Mouse (Mus musculus) G1E-ER4 (cell line): ENCODE data around the gene Med12. TPM values are rescaled to one million over a fixed set of nuclear protein-coding genes. Genes with fewer than 3 reads are reported as not detected.

Experiments used
- GATA1 ChIP-seq: IDR thresholded peaks from one replicate; pipeline ENCODE4 v1.8.0; 2012; ENCODE audit warnings: low read length, inconsistent platforms
- polyA plus RNA-seq: library from polyadenylated mRNA; stranded (reverse); fragments of >175 nt; gene quantifications from 2 replicates; pipeline ENCODE4 v1.2.3, GENCODE M21; 2012

The Med12 gene
- polyA plus RNA-seq = 37.1 and 81.7 TPM in 2 replicates

DNA sequence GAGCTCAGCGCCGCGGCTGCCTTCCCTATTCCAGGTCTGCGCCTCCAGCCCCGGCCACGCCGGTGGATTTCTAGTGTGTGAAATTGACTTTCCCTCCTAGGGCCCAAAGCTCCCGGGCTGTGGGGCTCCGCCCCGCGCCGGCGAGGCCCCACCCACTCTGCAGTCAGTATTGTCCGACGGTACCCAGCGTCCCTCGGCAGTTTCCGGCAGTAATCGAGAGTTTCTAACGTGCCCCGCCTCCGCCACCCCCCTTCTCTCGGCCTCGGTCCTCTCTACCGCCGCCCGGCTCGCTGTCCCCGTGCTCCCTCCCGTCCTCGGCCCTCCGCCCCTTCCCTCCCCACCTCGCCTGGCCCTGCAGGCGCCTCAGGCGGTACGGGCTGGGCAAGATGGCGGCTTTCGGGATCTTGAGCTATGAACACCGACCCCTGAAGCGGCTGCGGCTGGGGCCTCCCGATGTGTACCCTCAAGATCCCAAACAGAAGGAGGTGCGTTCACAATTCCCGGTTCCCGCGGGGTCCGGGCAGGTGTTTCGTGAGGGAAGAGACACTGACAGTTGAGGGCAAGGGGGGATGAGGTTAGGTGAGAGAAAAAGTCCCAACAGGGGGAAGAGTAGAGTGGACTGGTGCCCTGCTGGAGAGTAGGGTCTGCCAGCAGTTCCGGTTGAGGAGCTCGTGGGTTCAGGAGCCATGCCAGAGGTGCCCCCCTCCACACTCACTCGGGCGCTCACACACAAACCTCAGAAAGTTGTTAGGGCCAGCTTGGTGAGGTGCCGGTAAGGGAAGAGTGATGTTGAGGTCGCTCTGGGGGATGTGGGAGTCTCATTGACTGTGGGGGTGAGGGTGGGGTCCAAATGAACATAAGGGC is at the start of gene Med12:
TSS of gene Med12 (plus strand) at position 156 of the 864 bp plus-strand sequence.
- TF ChIP-seq GATA1 = no peak

DNA sequence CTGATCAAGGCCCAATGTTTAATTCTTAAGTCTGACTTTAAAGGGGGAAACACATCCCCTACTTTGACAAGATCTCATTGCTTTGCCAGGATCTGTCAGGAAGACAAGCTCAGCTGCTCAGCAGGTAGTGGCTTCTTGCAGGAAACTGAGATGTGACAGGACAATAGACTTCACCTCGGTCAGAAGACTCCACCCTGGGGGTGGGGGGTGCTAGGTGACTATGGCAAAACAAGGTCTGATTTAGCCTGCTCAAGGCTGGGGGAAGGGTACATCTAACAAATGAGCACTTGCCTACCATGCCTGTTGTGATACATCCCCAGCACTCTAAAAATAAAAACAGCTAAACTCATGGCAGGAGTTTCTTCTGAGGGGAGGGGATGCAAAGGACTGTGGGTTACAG is 28.8 kb upstream of the Med12 start:
- no peak for TF ChIP-seq GATA1

DNA sequence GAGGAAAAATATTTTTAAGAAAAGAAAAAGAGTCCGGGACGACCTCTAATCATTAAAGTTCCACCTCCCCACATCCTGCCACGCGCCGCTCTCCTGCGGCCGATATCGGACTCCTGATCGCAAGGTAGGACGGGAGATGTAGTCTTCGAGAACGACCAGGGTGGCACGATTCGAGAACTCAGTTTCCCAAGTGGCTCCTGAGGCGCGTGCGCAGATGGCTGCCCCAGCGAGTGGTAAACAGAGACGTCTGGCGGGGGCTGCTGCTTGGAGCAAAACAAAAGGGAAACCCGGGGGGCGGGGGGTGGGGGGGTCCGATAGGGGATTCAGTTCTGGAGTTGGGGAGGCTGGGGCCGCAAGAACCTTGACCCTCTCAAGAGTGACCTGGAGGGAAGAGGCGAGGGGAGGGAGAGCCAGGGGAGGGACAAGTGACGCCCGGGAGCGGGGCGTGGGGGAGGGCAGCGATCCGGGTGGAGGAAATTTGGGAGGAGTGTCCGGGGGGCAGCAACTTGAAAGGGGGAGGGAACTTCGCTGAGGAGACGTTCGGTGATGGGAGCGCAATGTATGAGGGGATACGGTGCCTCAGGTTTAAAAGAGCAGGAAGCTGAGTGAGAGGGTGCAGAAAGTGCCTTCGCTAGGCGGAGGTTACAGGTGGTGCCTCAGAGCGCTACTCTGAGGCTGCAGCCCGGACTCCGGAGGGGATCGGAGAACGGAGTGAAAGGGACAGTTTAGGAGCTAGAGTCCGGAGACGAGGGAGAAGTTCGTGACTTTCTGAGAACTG is 19.7 kb upstream of the Med12 start, which contains the start of gene Foxo4:
TSS of gene Foxo4 (plus strand) at position 577 of the 778 bp plus-strand sequence.
- no peak for TF ChIP-seq GATA1

DNA sequence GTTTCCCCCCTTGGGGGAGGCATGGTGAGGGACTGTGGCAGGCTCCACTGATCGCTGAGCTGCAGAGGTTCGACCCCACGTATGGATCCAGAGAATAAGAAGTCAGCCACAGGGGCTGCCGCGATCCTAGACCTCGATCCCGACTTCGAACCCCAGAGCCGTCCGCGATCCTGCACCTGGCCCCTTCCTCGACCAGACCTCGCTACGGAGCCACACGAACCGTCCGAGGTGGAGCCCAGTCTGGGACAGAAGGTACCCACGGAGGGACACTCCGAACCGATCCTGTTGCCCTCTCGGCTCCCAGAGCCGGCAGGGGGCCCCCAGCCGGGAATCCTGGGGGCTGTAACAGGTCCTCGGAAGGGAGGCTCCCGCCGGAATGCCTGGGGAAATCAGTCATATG is 19.1 kb upstream of the Med12 start:
- TF ChIP-seq GATA1 = no peak

DNA sequence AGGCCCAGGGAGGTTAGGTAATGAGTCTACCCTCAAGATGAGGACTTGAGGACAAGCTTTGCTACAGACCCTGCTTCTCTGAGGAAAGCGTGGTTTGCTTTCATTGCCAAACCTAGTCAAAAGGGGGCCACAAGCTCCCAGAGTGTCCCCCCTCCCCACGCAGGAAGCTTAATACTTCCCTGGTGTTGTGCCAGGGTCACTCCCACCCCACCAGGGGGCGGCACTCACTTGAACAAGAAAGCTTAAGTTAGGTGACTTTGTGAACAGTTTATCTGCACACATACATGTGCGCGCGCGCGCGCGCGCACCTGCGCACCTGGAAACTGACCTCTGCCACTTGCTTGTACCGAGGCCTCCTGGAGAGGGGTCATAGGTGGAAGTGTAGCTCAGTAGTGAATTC is 17.2 kb upstream of the Med12 start:
- no peak for TF ChIP-seq GATA1

DNA sequence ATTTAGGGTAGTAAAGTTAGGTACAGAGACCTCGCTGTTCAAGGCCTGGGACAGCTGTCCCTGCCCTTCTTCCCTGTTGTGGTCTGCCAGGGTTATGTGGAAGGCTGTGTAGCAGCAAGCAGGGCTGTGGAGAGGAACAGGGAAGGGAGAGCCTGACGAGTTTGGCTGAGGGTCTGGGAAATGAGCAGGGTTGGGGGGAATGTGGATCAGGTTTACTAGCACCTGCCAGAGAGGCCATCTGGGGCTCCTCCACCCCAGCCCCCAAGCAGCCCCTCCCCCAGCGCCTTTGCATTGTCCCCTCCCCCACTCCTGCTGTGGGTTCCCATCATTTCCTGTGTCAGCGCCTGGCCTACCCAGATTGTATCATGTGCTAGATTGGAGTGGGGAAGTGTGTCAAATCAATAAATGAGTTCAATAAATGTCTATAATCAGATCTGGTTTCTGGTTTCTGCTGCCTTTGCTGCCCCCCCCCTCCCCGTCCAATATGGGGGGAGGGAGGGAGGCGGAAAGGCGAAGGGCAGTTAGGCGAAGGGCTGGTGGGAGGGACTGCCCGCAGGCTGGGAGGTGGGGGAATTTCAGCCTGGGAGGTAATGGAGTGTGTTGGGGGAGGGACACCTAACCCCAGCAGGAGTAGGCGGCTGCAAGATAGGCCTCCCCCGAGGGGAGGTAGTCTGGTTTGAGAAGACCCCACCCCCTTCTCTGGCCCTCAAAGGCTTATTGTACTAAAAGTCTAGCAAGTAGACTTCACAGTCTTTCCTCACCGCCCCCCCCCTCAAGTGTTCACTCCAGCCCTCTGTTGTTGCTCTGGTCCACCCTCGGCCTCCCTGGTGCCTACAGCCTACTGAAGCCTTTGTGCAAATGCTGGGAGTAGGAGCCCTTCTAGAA is 13.1 kb upstream of the Med12 start:
- TF ChIP-seq GATA1 = peak; percentile 18

DNA sequence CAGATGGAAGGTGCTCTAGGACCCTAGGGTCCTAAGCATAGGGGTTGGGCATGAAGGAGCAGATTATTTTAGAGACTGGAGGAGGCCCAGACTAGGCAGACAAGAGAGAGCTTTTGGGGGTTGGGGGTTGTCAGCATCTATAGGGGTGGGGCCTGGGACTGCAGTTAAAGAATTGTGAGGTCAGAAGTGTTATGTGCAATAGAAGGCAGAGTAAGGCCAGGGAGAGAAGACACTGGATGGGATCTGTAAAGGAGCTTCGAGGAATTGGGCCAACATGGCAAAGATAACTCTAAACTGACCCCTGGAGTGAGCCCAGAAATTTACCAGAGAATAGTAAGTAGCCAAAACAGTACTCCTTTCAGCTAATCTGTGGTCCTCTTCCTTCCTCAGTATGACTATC is 9.9 kb upstream of the Med12 start, which contains the start of gene Gm614:
TSS of gene Gm614 (minus strand) at position 101 of the 400 bp plus-strand sequence.
- no peak for TF ChIP-seq GATA1

DNA sequence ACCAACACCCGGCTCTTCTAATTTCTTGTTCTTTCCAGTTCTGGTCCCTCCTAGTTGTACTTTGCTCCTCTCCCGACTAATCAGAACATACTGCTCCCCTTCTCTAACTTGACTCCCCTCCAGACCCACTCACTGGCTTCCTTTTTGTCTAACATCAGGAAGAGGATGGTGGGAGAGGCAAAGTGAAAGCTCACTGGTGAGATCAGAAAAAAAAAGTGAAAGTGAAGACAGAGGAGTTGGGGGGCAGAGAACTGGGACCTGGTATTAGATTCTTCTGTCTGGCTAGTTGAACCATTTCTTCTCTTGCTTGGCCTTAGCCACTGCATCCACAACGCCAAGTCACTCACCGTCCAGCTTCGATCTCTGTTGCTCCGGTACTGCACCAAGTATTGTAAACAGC is 7.2 kb upstream of the Med12 start:
- TF ChIP-seq GATA1 = no peak

DNA sequence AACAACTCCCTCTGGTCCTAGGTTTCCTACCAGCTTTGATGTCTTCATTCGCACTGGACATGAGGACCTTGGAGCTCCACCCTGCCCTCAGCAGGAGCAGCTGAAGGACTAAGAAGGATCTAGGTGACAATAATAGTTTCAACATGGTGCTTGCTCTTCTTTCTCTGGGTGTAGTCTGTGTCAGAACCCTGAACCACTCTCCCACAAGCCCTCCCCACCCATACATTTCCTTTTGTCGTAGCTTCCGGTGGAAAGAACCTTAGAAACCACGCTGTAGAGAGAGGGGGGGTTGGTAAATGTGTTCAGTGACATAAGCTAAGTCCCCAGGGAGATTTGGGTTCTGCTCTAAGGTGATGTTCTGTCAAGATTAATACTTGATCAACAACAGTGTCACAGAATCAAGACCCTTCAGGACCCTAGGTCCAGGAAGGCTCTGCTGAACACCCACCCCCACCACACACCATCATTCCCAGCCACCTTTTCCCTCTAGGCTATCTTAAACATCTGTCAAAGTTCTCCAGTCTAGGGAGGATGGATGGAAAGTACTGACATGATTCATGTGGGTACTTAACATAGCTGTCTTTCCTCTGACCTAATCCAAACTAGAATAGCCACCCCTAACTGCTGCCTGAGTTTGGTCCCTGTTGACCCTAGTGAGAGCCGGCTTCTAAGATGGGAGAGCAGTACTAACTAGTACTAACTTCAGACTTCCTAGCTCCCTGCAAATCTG is 5.6 kb upstream of the Med12 start, which contains the start of gene Il2rg:
TSS of gene Il2rg (minus strand) at position 231 of the 730 bp plus-strand sequence.
- no peak for TF ChIP-seq GATA1

DNA sequence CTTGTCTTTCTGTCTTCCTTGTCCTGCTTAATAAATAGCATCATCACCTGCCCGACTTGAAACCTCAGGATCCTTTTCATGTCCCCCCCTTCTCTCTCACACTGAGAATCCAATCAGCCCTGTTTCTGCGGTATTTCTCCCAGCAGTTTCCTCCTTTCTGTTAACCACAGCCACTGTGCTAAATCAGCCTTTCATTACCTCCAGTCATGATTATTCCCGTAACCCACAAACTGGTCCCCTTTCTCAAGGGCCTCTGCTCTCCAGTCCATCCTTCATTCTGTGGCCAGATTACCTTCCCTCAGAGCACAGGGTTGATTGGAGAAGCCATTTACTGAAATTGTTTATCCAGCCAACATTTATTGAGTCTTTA is 5.1 kb upstream of the Med12 start, which contains the start of gene Gm20489:
TSS of gene Gm20489 (minus strand) at position 269 of the 370 bp plus-strand sequence.
- TF ChIP-seq GATA1 = no peak

DNA sequence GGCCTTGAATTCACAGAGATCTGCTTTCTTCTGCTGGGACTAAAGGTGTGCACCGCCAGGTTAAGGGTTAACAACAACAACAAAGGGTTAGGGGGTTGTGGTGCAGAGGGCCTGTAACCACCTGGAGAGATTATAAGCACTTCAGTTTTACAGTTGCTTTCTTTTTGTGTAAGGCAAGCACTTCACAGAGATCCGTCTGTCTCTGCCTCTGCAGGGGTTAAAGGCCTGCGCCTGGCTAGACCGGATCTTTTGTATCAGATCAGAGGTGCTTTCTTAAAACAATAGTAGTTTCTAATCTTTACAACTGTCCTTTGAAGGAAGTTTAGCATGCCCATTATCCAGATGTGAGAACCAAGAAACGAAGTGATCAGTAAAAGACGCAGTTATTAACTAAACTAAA is 420 bp upstream of the Med12 start:
- TF ChIP-seq GATA1 = no peak

DNA sequence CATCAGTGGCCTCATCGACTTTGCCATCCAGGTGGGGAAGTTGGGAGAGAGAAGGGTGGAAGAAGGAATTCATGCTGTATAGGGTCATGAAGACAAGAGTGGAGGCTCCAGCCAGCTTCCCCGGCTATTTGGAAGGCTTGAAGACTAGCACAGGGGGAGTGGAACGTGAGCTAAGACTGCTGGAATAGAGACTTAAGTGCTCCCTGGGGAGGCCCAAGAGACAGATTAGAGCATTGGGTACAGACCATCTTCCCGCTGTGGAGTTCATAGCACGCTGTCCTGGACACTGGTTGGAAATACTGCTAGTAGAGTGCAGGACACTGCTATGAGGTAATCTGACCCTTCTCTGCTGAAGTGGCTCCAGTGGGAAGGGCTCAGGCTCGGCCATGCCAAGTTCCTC is 9.0 kb downstream of the Med12 start:
- no peak for TF ChIP-seq GATA1

DNA sequence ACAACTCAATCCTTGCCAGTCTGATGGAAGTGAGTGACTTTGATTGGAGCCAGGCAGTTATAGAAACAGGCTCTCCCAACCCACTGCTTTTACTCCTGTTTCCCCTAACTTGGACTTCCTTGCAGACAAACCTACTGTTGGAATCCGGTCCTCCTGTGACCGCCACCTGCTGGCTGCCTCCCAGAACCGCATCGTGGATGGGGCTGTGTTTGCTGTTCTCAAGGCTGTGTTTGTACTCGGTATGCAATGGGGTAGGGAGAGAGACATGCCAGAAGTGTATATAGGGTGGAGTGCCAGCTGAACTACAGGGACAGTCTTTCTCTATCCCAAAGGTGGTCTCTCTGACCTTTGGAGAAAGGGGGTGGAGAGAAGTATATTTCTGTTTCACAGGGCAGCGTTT is 11.7 kb downstream of the Med12 start:
- no peak for TF ChIP-seq GATA1

DNA sequence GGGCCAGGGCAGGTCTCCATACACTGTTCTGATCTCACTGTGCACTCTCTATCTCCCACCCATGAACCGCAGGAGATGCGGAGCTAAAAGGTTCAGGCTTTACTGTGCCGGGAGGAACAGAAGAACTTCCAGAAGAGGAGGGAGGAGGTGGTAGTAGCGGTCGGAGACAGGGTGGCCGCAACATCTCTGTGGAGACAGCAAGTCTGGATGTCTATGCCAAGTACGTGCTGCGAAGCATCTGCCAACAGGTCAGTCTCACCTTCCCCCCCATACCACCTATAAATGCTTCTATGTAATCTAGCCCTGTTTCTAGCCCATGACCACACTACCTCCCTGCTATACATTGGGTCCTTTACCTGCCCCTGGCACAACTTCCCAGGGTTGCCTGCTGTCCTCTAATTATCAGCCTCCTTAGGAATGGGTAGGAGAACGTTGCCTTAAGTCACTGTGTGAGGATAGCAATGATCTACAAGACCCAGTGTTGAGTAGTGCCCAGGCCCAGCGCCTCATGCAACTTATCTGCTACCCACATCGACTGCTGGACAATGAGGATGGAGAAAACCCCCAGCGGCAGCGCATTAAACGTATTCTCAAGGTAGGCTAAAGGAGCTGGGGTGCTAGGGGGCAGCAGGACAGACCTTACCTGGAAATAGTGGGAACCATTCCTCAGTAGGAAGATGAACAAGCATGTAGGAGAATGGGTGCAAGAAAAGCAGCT is 12.3 kb downstream of the Med12 start:
- no peak for TF ChIP-seq GATA1
